Mouse (Mus musculus) left cerebral cortex, adult 2 months (tissue): ENCODE results near the gene Skida1. TPM values are rescaled to one million over a fixed set of nuclear protein-coding genes. Genes with fewer than 3 reads are reported as not detected.
A peak's percentile ranks its signal among the peaks of the same experiment; 100 is the strongest.

Experiments
- DNase-seq, 2 experiments: peaks; one replicate each; pipeline ENCODE4 v3.0.0; 2021 to 2022; ENCODE audit warnings: low spot score in 2 of 2, mixed read lengths in 1 of 2; ENCODE audit errors: extremely low spot score in 1 of 2
- H3K27ac ChIP-seq: fragments of 200-600 bp; 2 replicates; pipeline ENCODE4 v1.8.1; 2022
- H3K4me3 ChIP-seq: fragments of 200-600 bp; 2 replicates; pipeline ENCODE4 v1.8.1; 2022
- CTCF ChIP-seq: fragments of 200-600 bp; IDR thresholded peaks from 2 replicates; pipeline ENCODE4 v1.8.1; 2022; ENCODE audit warnings: antibody characterized with exemption, mild to moderate bottlenecking, moderate library complexity
- intact Hi-C: fragments of 180-260 bp; cut with DNase I; formaldehyde crosslinking; loops from one replicate; pipeline ENCODE4 v1.15.1; 2025
- total RNA-seq, 2 experiments: library from RNA; stranded (reverse); gene quantifications; 2 replicates each; pipeline ENCODE4 v1.2.3; 2021

The Skida1 gene
- total RNA-seq, 2 experiments from 2014 or later = 7.4 to 8.0 TPM

- intact Hi-C loops = loop anchor here (2.0 to 10.0 kb wide), 13 partner anchors 35 to 1317 kb away; partner anchors contain the start of genes Bmi1, Dnajc1, Nebl and Spag6
- peak overlapping the region; percentile 87 for H3K27ac ChIP-seq
- DNase-seq = peak; percentile 94 to 95
- H3K4me3 ChIP-seq = peak overlapping the region; percentile 73
- TF ChIP-seq CTCF = peak; percentile 99
Observed at GRCm38 (mm10) chr2:18027448-18028139, 21.3 kb downstream of the Skida1 start.

GRCm38 (mm10) chr2:18026116-18026947 is 22.5 kb downstream of the Skida1 start:
- DNase-seq = peak; percentile 38 to 46
- no peak; the same call in 1 of the 2 replicates for TF ChIP-seq CTCF
- Histone ChIP-seq H3K27ac (no peak overlapping the region; the same call in 1 of the 2 replicates), H3K4me3 (peak overlapping the region; percentile 73)
- intact Hi-C loops = loop anchor here (2.0 to 10.0 kb wide), 12 partner anchors 36 to 1318 kb away; partner anchors contain the start of genes Bmi1, Dnajc1, Nebl and Spag6

- peak overlapping the region; percentile 73 for H3K4me3 ChIP-seq
- intact Hi-C loops = loop anchor here (2.0 to 10.0 kb wide), 12 partner anchors 37 to 1319 kb away; partner anchors contain the start of genes Bmi1, Dnajc1, Nebl and Spag6
- no peak overlapping the region for H3K27ac ChIP-seq
- no peak for DNase-seq
- TF ChIP-seq CTCF = no peak
Observed at GRCm38 (mm10) chr2:18025781-18026115, 23.1 kb downstream of the Skida1 start.

GRCm38 (mm10) chr2:18025116-18025515 is 23.7 kb downstream of the Skida1 start:
- DNase-seq = no peak
- intact Hi-C loops = loop anchor here (5.0 to 10.0 kb wide), 11 partner anchors 37 to 1320 kb away; partner anchors contain the start of genes Bmi1, Dnajc1, Nebl and Spag6
- H3K27ac ChIP-seq = no peak overlapping the region
- no peak for TF ChIP-seq CTCF
- no peak overlapping the region for H3K4me3 ChIP-seq

- no peak overlapping the region for H3K4me3 ChIP-seq
- DNase-seq = no peak
- no peak for TF ChIP-seq CTCF
- H3K27ac ChIP-seq = no peak overlapping the region
- intact Hi-C loops = loop anchor here (10.0 kb wide), 4 partner anchors 378 to 1322 kb away; no protein-coding TSS in a partner anchor
Observed at GRCm38 (mm10) chr2:18022886-18023285, 26.0 kb downstream of the Skida1 start.

GRCm38 (mm10) chr2:18019122-18019521 is 29.7 kb downstream of the Skida1 start:
- DNase-seq = no peak
- Histone ChIP-seq H3K27ac (no peak overlapping the region), H3K4me3 (no peak overlapping the region)
- intact Hi-C loops = no loop called here
- no peak for TF ChIP-seq CTCF

- TF ChIP-seq CTCF = no peak
- no peak overlapping the region for H3K4me3 ChIP-seq
- no peak overlapping the region for H3K27ac ChIP-seq
- no peak for DNase-seq
- intact Hi-C loops = no loop called here
Observed at GRCm38 (mm10) chr2:18017321-18017720, 31.5 kb downstream of the Skida1 start.

GRCm38 (mm10) chr2:18016639-18017038 is 32.2 kb downstream of the Skida1 start:
- intact Hi-C loops = no loop called here
- H3K4me3 ChIP-seq = no peak overlapping the region
- DNase-seq = no peak
- no peak for TF ChIP-seq CTCF
- H3K27ac ChIP-seq = no peak overlapping the region

GRCm38 (mm10) chr2:18015581-18015980 is 33.3 kb downstream of the Skida1 start:
- intact Hi-C loops = no loop called here
- Histone ChIP-seq H3K27ac (no peak overlapping the region), H3K4me3 (no peak overlapping the region)
- DNase-seq = no peak
- no peak for TF ChIP-seq CTCF

- intact Hi-C loops = no loop called here
- no peak for TF ChIP-seq CTCF
Observed at GRCm38 (mm10) chr2:18012866-18013265, 36.0 kb downstream of the Skida1 start.

GRCm38 (mm10) chr2:18011226-18011625 is 37.6 kb downstream of the Skida1 start:
- intact Hi-C loops = no loop called here
- TF ChIP-seq CTCF = no peak
- no peak for DNase-seq

More at GRCm38 (mm10) chr2:18012866-18013265, 36.0 kb downstream of the Skida1 start:
- H3K4me3 ChIP-seq = no peak overlapping the region
- no peak overlapping the region for H3K27ac ChIP-seq
- DNase-seq = no peak

GRCm38 (mm10) chr2:18005137-18005536 is 43.7 kb downstream of the Skida1 start:
- DNase-seq = peak; percentile 12 to 23
- Histone ChIP-seq H3K4me3 (no peak overlapping the region), H3K27ac (no peak overlapping the region)
- TF ChIP-seq CTCF = no peak
- intact Hi-C loops = no loop called here

More at GRCm38 (mm10) chr2:18011226-18011625, 37.6 kb downstream of the Skida1 start:
- no peak overlapping the region for H3K27ac ChIP-seq
- H3K4me3 ChIP-seq = no peak overlapping the region
